Mouse (Mus musculus): ENCODE results near the gene Grhpr. TPM values are rescaled to one million over a fixed set of nuclear protein-coding genes. Genes with fewer than 3 reads are reported as not detected.
"Not testable (repeated sequence)": the region's sequence is repeated elsewhere in the genome, so short reads cannot be mapped to it uniquely, and the experiment has no call there.

Grhpr gene
- polyA plus RNA-seq, 2 experiments: 50.1 to 75.7 TPM

- H3K9me3 ChIP-seq (ENCODE audit: control insufficient read depth, low read length): no peaks in the 10 kb centered on the region
- no peak overlapping the region for H3K9ac ChIP-seq (replicated peaks)
- no peak overlapping the region for H3K4me3 ChIP-seq (ENCODE audit: insufficient read depth in 1 of 2, low read depth in 2 of 2, low read length in 2 of 2)
- no peaks in the 10 kb centered on the region for H3K4me1 ChIP-seq (replicated peaks; ENCODE audit: control insufficient read depth in 2 of 2, insufficient read depth in 2 of 2, low read length in 1 of 2)
- H3K4me2 ChIP-seq (ENCODE audit: low read depth): no peak overlapping the region
- TF ChIP-seq EP300 (IDR thresholded peaks at IDR 0.05; ENCODE audit: low read depth): no peak
- TF ChIP-seq CTCF (IDR thresholded peaks at IDR 0.05; ENCODE audit: low read depth): no peak
- no peak for DNase-seq (ENCODE audit: low read depth in 3 of 3, low spot score in 3 of 3)
- no peaks in the 10 kb centered on the region; the same call in 1 of the 2 replicates for H3K36me3 ChIP-seq (replicated peaks; ENCODE audit: control insufficient read depth, insufficient read depth, low read depth)
- no peak for ATAC-seq (ENCODE audit: insufficient read depth)
- no peaks in the 10 kb centered on the region for H3K27me3 ChIP-seq (ENCODE audit: control insufficient read depth, insufficient read depth, low read length)
- WGBS (ENCODE audit: insufficient replicate concordance): 58% methylated on average over 10 of the region's 10 CpGs
- H3K27ac ChIP-seq: no peak overlapping the region
Observed at GRCm38 (mm10) chr4:45036048-45036447, 54.9 kb downstream of the Grhpr start.

- Histone ChIP-seq H3K4me1 (replicated peaks; ENCODE audit: control insufficient read depth in 2 of 2, insufficient read depth in 2 of 2, low read length in 1 of 2) (no peaks in the 10 kb centered on the region), H3K27me3 (ENCODE audit: control insufficient read depth, insufficient read depth, low read length) (no peaks in the 10 kb centered on the region), H3K36me3 (replicated peaks; ENCODE audit: control insufficient read depth, insufficient read depth, low read depth) (no peaks in the 10 kb centered on the region; the same call in 1 of the 2 replicates), H3K27ac (no peak overlapping the region), H3K9ac (replicated peaks) (no peak overlapping the region), H3K4me2 (ENCODE audit: low read depth) (no peak overlapping the region), H3K9me3 (ENCODE audit: control insufficient read depth, low read length) (no peaks in the 10 kb centered on the region), H3K4me3 (ENCODE audit: insufficient read depth in 1 of 2, low read depth in 2 of 2, low read length in 2 of 2) (no peak overlapping the region)
- ATAC-seq (ENCODE audit: insufficient read depth): no peak
- DNase-seq (ENCODE audit: low read depth in 3 of 3, low spot score in 3 of 3): no peak
- 67% methylated on average over 5 of the region's 5 CpGs for WGBS (ENCODE audit: insufficient replicate concordance)
- no peak for TF ChIP-seq EP300 (IDR thresholded peaks at IDR 0.05; ENCODE audit: low read depth)
- no peak for TF ChIP-seq CTCF (IDR thresholded peaks at IDR 0.05; ENCODE audit: low read depth)
Observed at GRCm38 (mm10) chr4:45036571-45036970, 55.4 kb downstream of the Grhpr start.

- 78% methylated on average over 13 of the region's 13 CpGs for WGBS (ENCODE audit: insufficient replicate concordance)
- ATAC-seq (ENCODE audit: insufficient read depth) (no peak), DNase-seq (ENCODE audit: low read depth in 3 of 3, low spot score in 3 of 3) (no peak)
- H3K4me3 ChIP-seq (ENCODE audit: insufficient read depth in 1 of 2, low read depth in 2 of 2, low read length in 2 of 2): no peak overlapping the region
- H3K27ac ChIP-seq: no peak overlapping the region
- no peaks in the 10 kb centered on the region for H3K36me3 ChIP-seq (replicated peaks; ENCODE audit: control insufficient read depth, insufficient read depth, low read depth)
- H3K4me2 ChIP-seq (ENCODE audit: low read depth): no peak overlapping the region
- H3K9ac ChIP-seq (replicated peaks): no peak overlapping the region
- H3K4me1 ChIP-seq (replicated peaks; ENCODE audit: control insufficient read depth in 2 of 2, insufficient read depth in 2 of 2, low read length in 1 of 2): no peaks in the 10 kb centered on the region
- TF ChIP-seq EP300 (IDR thresholded peaks at IDR 0.05; ENCODE audit: low read depth) (no peak), CTCF (IDR thresholded peaks at IDR 0.05; ENCODE audit: low read depth) (no peak)
- H3K9me3 ChIP-seq (ENCODE audit: control insufficient read depth, low read length): no peaks in the 10 kb centered on the region
- H3K27me3 ChIP-seq (ENCODE audit: control insufficient read depth, insufficient read depth, low read length): no peaks in the 10 kb centered on the region
Observed at GRCm38 (mm10) chr4:45037455-45038410, 56.5 kb downstream of the Grhpr start.

- H3K9ac ChIP-seq (replicated peaks); DNase-seq (ENCODE audit: low read depth in 3 of 3, low spot score in 3 of 3); H3K9me3 ChIP-seq (ENCODE audit: control insufficient read depth, low read length); H3K4me3 ChIP-seq (ENCODE audit: insufficient read depth in 1 of 2, low read depth in 2 of 2, low read length in 2 of 2); H3K4me1 ChIP-seq (replicated peaks; ENCODE audit: control insufficient read depth in 2 of 2, insufficient read depth in 2 of 2, low read length in 1 of 2); H3K27me3 ChIP-seq (ENCODE audit: control insufficient read depth, insufficient read depth, low read length); H3K27ac ChIP-seq; H3K4me2 ChIP-seq (ENCODE audit: low read depth); ATAC-seq (ENCODE audit: insufficient read depth); H3K36me3 ChIP-seq (replicated peaks; ENCODE audit: control insufficient read depth, insufficient read depth, low read depth): not testable (repeated sequence)
- peak; percentile 41 for TF ChIP-seq CTCF (IDR thresholded peaks at IDR 0.05; ENCODE audit: low read depth)
- WGBS (ENCODE audit: insufficient replicate concordance): 35% methylated on average over 8 of the region's 8 CpGs
Observed at GRCm38 (mm10) chr4:45038879-45039278, 57.7 kb downstream of the Grhpr start.

- WGBS (ENCODE audit: insufficient replicate concordance): 83% methylated on average over 7 of the region's 7 CpGs
- H3K27ac ChIP-seq; H3K4me3 ChIP-seq (ENCODE audit: insufficient read depth in 1 of 2, low read depth in 2 of 2, low read length in 2 of 2); ATAC-seq (ENCODE audit: insufficient read depth); H3K9me3 ChIP-seq (ENCODE audit: control insufficient read depth, low read length); DNase-seq (ENCODE audit: low read depth in 3 of 3, low spot score in 3 of 3); H3K4me1 ChIP-seq (replicated peaks; ENCODE audit: control insufficient read depth in 2 of 2, insufficient read depth in 2 of 2, low read length in 1 of 2); H3K36me3 ChIP-seq (replicated peaks; ENCODE audit: control insufficient read depth, insufficient read depth, low read depth); H3K27me3 ChIP-seq (ENCODE audit: control insufficient read depth, insufficient read depth, low read length); H3K4me2 ChIP-seq (ENCODE audit: low read depth); H3K9ac ChIP-seq (replicated peaks): not testable (repeated sequence)
Observed at GRCm38 (mm10) chr4:45039546-45039945, 58.4 kb downstream of the Grhpr start.

Other genes with a start within 250 kb of the Grhpr start
- gene Zcchc7, start 225.5 kb upstream of the Grhpr start, polyA plus RNA-seq (2012; rRNA removed): 4.7 and 8.8 TPM in 2 replicates
- gene Zcchc7, start 225.5 kb upstream of the Grhpr start, polyA plus RNA-seq (2014; fragmentation: Nextera tagmentation; extraction: Ambion mirVana): 11.6 and 12.3 TPM in 2 replicates
- 3.3 and 3.5 TPM in 2 replicates for gene Zbtb5, start 31.0 kb downstream of the Grhpr start, polyA plus RNA-seq (2012; rRNA removed)
- 4.5 and 6.2 TPM in 2 replicates for gene Zbtb5, start 31.0 kb downstream of the Grhpr start, polyA plus RNA-seq (2014; fragmentation: Nextera tagmentation; extraction: Ambion mirVana)
- 4.2 and 7.8 TPM in 2 replicates for gene Polr1e, start 37.2 kb downstream of the Grhpr start, polyA plus RNA-seq (2012; rRNA removed)
- gene Polr1e, start 37.2 kb downstream of the Grhpr start, polyA plus RNA-seq (2014; fragmentation: Nextera tagmentation; extraction: Ambion mirVana): 15.5 and 18.9 TPM in 2 replicates
- 3.5 and 4.3 TPM in 2 replicates for gene Fbxo10, start 103.2 kb downstream of the Grhpr start, polyA plus RNA-seq (2012; rRNA removed)
- 2.4 and 3.4 TPM in 2 replicates for gene Fbxo10, start 103.2 kb downstream of the Grhpr start, polyA plus RNA-seq (2014; fragmentation: Nextera tagmentation; extraction: Ambion mirVana)
- gene Tomm5, start 126.7 kb downstream of the Grhpr start, polyA plus RNA-seq (2012; rRNA removed): 126 and 145 TPM in 2 replicates
- gene Tomm5, start 126.7 kb downstream of the Grhpr start, polyA plus RNA-seq (2014; fragmentation: Nextera tagmentation; extraction: Ambion mirVana): 209 and 213 TPM in 2 replicates
- 0.10 and 0.16 TPM in 2 replicates for gene Frmpd1, start 203.5 kb downstream of the Grhpr start, polyA plus RNA-seq (2012; rRNA removed)
- gene Frmpd1, start 203.5 kb downstream of the Grhpr start, polyA plus RNA-seq (2014; fragmentation: Nextera tagmentation; extraction: Ambion mirVana): 0.08 and 0.28 TPM in 2 replicates

Data from liver, embryonic 14.5 days (tissue).